Mouse (Mus musculus): ENCODE data around the gene Birc5.

DNA sequence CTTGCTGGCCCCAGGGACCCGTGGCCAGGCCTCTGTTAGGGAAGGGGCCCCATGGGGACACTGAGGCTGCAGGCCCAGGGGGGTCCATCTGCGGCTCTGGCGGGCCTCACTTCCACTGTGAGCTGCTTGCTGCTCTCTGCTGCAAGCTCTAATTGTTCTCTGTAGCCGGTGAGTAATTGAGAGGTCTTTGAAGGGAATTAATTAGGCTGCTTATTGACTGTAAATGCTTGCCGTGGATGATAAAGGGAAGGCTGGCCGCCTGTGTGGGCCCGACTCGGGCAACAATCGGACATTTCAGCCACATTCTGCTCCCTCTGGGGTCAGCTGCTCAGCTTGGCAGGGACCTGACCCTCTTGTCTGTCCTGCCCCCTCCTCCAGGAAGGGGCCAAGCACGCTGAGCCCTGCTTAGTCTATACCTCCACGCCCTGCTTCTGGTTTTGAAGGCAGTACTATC is 40.9 kb downstream of the Birc5 start:
- TF ChIP-seq CTCF (conservative IDR thresholded peaks at IDR 0.05; ENCODE audit: low read length) = no peak
- TF ChIP-seq NANOG (IDR thresholded peaks at IDR 0.05; ENCODE audit: borderline replicate concordance, low read length) = no peak
- TF ChIP-seq POU5F1 (IDR thresholded peaks at IDR 0.05; ENCODE audit: borderline replicate concordance, low read length) = no peak
